Mouse (Mus musculus): ENCODE data around the gene Atoh7.

Atoh7 gene

DNA sequence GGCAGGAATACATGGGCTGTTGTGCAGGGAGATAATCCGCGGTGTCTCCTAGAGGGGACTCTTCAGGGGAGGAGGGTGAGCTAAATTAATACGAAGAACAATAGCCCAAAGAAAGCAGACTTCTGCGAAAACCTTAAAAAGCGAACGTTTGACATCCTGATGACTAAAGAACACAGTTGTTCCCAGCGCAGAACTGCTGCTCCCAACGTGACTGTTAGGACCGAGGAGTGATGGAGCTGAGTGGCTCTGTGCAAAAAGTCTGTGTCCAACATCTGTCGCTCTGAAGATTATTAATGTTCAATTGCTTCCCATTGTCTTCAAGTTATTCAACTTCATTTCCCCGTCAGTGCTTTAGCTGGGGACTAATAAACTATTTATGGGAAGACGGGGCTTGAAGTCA lies 1.3 kb upstream of the Atoh7 start:
- no peak for DNase-seq (ENCODE audit: low read depth, low spot score)

DNA sequence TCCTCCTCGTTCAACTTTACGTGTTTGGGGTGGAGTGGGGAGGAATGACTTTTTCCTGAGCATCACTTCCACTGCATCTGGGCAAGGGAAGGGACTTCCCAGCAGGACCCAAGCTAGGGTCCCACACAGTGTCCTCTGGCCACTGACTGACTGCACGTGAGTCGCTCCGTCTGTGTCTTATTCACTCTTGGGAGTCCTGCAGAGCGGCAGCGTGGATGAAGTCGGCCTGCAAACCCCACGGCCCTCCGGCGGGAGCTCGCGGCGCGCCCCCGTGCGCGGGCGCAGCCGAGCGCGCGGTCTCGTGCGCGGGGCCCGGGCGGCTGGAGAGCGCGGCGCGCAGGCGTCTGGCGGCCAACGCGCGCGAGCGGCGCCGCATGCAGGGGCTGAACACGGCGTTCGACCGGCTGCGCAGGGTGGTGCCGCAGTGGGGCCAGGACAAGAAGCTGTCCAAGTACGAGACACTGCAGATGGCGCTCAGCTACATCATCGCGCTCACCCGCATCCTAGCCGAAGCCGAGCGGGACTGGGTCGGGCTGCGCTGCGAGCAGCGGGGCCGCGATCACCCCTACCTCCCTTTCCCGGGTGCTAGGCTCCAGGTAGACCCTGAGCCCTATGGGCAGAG lies 601 bp downstream of the Atoh7 start:
- peak; percentile 71 for DNase-seq (ENCODE audit: low read depth, low spot score)

GRCm38 (mm10) chr10:63100657-63101056 lies 1.2 kb downstream of the Atoh7 start:
- no peak for DNase-seq (ENCODE audit: low read depth, low spot score)

DNA sequence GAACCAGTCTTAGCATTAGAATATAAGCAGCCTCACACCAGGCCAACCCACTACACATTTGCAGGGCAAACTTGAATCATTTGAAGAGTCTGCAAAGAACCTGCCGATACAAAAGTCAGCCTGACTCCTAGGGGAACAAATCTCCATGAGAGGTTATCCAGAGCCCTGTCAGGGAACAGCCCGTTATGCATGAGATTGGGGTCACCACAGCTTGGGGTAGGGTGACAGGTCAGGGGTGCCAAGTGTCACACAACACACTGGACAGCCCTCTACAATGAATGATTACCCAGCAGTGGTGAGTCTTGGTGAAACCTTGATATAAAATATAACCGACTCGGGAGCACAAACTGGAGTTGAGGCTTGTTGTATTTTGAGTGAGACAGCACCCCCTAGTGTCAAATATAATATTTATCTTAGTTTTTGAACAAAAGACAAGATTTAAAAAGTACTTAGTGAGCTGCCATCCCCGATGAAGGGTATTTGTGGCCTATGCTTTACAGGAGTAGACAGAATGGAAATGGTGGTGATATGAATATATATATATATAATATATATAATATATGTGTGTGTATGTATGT lies 13.7 kb downstream of the Atoh7 start:
- DNase-seq (ENCODE audit: low read depth, low spot score), result peak; percentile 23

- DNase-seq (ENCODE audit: low read depth, low spot score), result no peak
Measured at GRCm38 (mm10) chr10:63113716-63114360, 14.4 kb downstream of the Atoh7 start.

DNA sequence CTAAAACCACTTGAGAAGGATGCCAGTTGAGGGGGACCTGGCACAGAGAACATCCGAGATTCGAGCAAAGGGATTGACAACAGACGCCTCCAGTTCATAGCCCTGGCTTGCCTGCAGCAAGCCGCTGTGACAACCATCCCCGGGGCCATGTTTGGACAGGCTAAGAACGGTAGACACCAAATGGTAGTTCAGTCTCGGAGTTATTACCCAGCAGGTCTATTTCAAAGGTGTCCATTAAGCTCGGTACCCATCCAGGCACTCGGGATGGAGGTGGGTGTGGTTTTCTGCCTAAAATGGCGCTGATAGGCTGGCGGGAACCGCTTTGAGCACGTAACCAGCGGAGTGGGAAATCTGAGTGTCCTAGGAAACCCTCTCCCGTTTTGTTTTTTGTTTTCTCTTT lies 16.4 kb downstream of the Atoh7 start:
- DNase-seq (ENCODE audit: low read depth, low spot score), result peak; percentile 23

GRCm38 (mm10) chr10:63116376-63116775 lies 16.9 kb downstream of the Atoh7 start:
- no peak for DNase-seq (ENCODE audit: low read depth, low spot score)

DNA sequence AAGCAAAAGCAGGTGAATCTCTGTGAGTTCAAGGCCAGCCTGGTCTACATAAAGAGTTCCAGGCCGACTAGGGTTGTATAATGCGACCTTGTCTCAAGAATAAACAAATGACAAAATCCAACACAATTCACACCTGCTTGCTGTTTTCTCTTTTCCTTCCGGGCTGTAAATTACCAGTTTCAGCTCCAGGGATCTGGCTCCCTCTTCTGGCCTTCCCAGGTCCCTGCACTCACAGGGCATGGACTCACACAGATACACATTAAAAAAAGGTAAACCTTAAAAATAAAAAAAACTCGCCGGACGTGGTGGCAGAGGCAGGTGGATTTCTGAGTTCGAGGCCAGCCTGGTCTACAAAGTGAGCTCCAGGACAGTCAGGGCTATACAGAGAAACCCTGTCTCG lies 18.1 kb downstream of the Atoh7 start:
- peak; percentile 39 for DNase-seq (ENCODE audit: low read depth, low spot score)

DNA sequence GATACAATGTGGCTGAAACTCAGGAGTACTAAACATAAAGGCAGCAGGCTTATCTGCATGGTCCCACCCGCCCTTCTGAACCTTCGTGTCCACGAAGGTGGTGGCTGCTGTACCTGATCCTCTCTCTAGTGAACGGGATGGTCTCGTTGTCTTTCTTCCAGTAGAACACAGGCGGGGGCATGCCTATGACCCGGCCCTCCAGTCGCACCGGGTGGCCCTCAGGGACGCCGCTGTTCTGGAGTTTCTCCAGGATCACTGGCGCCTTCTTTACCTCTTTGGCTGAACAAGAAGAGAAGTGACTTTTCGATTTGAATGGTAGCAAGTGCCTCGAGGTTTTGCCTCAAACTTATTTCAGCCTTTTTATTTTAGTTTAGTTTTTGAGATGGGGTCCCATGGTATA lies 20.5 kb downstream of the Atoh7 start:
- DNase-seq (ENCODE audit: low read depth, low spot score), result no peak

DNA sequence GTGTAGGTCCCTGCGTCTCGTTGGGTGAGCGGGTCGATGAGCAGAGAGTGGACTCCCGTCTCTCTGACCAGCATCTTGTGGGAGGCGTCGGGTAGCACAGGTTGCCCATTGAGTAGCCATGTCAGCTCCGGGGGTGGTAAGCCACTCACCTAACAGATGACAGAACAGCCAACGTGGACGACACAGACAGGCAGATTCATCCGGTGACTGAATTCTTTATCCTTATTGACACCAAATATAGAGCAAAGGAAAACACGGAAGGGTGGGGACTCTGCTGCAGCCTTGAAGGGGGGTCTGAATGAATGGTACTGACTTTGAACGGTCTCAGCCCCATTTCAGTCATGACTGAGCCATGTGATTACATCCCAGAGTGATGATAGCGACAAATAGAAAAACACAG lies 22.5 kb downstream of the Atoh7 start:
- DNase-seq (ENCODE audit: low read depth, low spot score), result no peak

- peak; percentile 80 for DNase-seq (ENCODE audit: low read depth, low spot score)
Measured at GRCm38 (mm10) chr10:63122516-63122915, 23.1 kb downstream of the Atoh7 start.

- no peak for DNase-seq (ENCODE audit: low read depth, low spot score)
Measured at GRCm38 (mm10) chr10:63123141-63123540, 23.7 kb downstream of the Atoh7 start.

DNA sequence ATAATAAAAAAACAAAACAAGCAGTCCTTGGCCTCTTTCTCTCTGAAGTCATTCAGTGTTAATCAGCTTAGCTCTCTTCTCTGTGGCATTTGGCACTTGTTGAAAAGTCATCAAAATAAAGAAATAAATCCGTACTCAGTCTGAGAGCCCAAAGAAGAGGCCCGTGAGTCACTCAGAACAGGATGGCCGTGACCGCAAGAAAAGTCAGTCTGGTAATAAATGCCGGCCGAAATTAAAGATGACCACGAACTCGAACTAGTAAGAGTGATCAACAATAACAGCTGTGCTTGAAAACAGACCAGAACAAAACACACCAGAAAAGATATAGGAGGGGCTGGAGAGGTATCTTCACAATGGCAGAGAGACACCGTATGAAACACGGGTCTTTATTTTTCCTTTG lies 24.6 kb downstream of the Atoh7 start:
- no peak for DNase-seq (ENCODE audit: low read depth, low spot score)

DNA sequence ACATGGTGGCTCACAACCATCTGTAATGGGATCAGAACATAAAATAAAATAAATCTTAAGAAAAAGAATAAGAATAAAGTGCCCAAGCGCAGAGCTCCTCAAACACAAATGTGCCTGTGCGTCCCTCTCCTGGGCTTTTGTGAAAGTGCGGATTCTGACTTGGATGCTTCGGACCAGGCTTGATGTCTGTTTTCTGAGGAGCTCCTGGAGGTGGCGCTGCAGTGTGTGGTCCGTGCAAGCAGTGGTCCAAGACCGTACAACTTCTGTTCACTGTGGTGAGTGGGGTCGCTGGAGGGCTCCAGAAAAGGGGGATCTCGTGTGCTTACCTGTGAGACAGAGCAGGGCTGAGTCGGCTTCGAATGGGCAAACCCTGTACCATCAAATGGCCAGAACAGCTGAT lies 25.9 kb downstream of the Atoh7 start:
- peak; percentile 88 for DNase-seq (ENCODE audit: low read depth, low spot score)

GRCm38 (mm10) chr10:63126116-63126515 lies 26.7 kb downstream of the Atoh7 start:
- DNase-seq (ENCODE audit: low read depth, low spot score), result no peak

- DNase-seq (ENCODE audit: low read depth, low spot score), result no peak
Measured at GRCm38 (mm10) chr10:63127156-63127555, 27.7 kb downstream of the Atoh7 start.

- no peak for DNase-seq (ENCODE audit: low read depth, low spot score)
Measured at GRCm38 (mm10) chr10:63128256-63128655, 28.8 kb downstream of the Atoh7 start.

- DNase-seq (ENCODE audit: low read depth, low spot score), result peak; percentile 60
Measured at GRCm38 (mm10) chr10:63130500-63130899, 31.0 kb downstream of the Atoh7 start.

DNA sequence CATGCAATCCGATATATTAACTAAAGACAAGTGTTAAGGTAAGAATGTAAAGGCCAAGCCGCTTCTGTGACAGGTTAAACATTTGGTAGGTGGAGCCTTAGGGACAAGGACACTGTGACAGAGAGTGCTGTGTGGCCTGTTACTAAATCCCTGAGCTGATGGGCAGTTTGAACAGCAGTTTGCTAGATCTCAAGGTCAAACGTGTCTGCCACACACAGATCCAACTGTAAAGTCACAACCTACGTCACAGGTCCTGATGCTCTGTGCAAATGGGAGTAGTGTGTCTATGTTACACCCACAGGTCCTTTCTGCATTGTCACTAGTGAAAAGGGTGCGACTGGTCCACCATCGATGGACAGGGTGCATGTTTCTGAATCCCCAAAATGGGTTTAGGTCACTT lies 32.9 kb downstream of the Atoh7 start:
- DNase-seq (ENCODE audit: low read depth, low spot score), result no peak

DNA sequence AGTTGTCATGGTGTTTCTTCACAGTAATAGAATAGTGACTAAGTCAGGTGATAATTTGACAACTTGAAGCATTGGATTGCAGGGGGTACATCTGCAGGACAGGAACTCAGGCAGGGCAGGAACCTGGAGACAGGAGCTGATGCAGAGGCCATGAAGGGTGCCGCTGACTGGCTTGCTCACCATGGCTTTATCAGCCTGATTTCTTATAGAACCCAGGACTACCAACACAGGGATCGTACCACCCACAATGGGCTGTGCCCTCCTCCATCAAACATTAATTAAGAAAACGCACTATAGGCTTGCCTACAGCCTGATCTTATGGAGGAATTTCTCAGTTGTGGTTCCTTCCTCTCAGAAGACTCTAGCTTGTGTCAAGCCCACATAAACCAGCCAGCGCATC lies 33.9 kb downstream of the Atoh7 start:
- no peak for DNase-seq (ENCODE audit: low read depth, low spot score)

GRCm38 (mm10) chr10:63135680-63136079 lies 36.2 kb downstream of the Atoh7 start:
- peak; percentile 68 for DNase-seq (ENCODE audit: low read depth, low spot score)

DNA sequence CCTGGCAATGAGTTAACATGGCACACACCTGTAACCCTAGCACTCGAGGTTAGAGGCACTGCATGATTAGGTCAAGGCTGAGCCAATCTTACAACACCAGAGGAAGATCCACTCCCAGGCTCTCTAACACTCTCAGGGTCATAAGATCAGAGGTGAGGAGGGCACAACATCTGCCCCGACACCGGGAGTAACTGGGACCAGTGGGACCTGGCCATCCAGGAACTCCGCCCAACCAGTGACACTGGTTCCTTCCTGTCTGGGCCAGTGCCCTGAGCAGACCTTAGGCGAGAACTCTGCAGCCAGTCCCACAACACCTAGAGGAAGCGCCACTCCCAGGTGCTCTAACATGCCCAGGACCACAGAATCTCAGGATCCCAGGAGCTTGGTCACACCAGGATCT lies 37.0 kb downstream of the Atoh7 start:
- DNase-seq (ENCODE audit: low read depth, low spot score), result peak; percentile 21

DNA sequence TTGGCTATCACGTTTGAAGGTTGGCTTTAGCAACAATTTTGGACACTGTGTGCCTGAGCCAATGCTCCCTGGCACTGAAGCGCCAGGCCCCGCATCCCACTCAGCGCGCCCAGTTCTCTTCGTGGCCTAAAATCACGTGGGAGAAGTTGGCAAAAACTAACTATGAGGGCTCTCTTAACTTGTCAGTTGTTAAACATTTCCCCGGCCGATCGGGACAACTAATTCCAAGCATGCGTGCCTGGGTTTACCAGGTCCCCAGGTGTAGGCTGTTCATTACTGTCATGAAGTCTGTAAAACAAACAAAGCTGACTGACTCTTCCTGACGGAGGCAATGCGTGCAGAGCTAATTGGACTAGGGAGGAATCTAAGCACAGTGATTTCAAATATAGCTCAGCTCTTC lies 43.2 kb downstream of the Atoh7 start:
- DNase-seq (ENCODE audit: low read depth, low spot score), result no peak
